Mouse (Mus musculus) forebrain, embryonic 16.5 days (tissue): ENCODE data around the gene Vmn1r59. TPM values are rescaled to one million over a fixed set of nuclear protein-coding genes. Genes with fewer than 3 reads are reported as not detected.
"Not testable (repeated sequence)": the region's sequence is repeated elsewhere in the genome, so short reads cannot be mapped to it uniquely, and the experiment has no call there.

Experiments
- ATAC-seq: fragments of 200-750 bp; cut with Nextera tagmentation; 2 replicates; pipeline ENCODE4 v1.8.0; 2017; ENCODE audit warnings: mild to moderate bottlenecking, moderate library complexity
- H3K27ac ChIP-seq: fragments of 300-500 bp; sonication (generic); 2 replicates; pipeline ENCODE4 v1.5.1; 2014; ENCODE audit warnings: low read length, control low read depth
- H3K27me3 ChIP-seq: fragments of 300-500 bp; sonication (generic); replicated peaks from 2 replicates; pipeline ENCODE4 v1.6.1; 2014; ENCODE audit warnings: low read length; ENCODE audit not compliant: control insufficient read depth, insufficient read depth
- H3K36me3 ChIP-seq: fragments of 300-500 bp; sonication (generic); 2 replicates; pipeline ENCODE4 v1.6.1; 2014; ENCODE audit not compliant: control insufficient read depth, insufficient read depth
- H3K4me1 ChIP-seq: fragments of 300-500 bp; sonication (generic); replicated peaks from 2 replicates; pipeline ENCODE4 v1.6.1; 2014; ENCODE audit warnings: low read length; ENCODE audit not compliant: control insufficient read depth, insufficient read depth
- H3K4me2 ChIP-seq: fragments of 300-500 bp; sonication (generic); 2 replicates; pipeline ENCODE4 v1.6.1; 2014; ENCODE audit warnings: mild to moderate bottlenecking, low read length, control low read depth
- H3K4me3 ChIP-seq: fragments of 300-500 bp; sonication (generic); replicated peaks from 2 replicates; pipeline ENCODE4 v1.5.1; 2014; ENCODE audit warnings: mild to moderate bottlenecking, low read length, control low read depth
- H3K9ac ChIP-seq: fragments of 300-500 bp; sonication (generic); replicated peaks from 2 replicates; pipeline ENCODE4 v1.6.1; 2014; ENCODE audit warnings: low read depth, low read length, control low read depth
- H3K9me3 ChIP-seq: fragments of 300-500 bp; sonication (generic); 2 replicates; pipeline ENCODE4 v1.6.1; 2016; ENCODE audit warnings: low read length; ENCODE audit not compliant: control insufficient read depth
- WGBS: fragments of 180-500 bp; shearing (Covaris S2); extraction: QIAGEN DNeasy Blood & Tissue Kit; methylation state at CpG from one replicate; pipeline ENCODE4 v1.1.7; 2014; 5-methylcytosine and 5-hydroxymethylcytosine counted together
- polyA plus RNA-seq: library from polyadenylated mRNA; unstranded; fragments of >200 nt; fragmentation: Nextera tagmentation; extraction: Ambion mirVana; gene quantifications from 2 replicates; pipeline ENCODE4 v1.2.1, GENCODE M21; 2015

Vmn1r59 gene
- polyA plus RNA-seq = not detected in 2 replicates

DNA sequence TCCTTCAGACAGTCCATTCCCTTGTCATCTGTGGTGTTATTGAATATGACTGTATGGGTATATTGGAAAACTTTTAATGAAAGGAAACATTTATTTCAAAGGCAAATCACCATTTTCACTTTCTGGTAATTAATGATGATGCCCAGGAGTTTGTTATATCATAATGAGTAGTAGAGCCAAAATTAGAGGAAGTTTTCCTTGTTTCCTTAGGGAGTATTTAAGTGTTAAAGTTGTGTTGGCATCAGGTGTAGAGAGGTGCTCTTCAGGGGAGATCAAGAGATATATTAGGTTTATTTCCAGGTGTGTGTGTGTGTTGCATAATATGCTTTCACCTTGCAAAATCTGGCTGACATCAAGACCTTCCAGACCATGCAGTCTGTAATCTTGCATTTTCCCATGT, at the start of gene Vmn1r59:
Gene Vmn1r59 (minus strand): TSS at position 101 of the 400 bp plus-strand sequence.
- Histone ChIP-seq H3K27me3 (no peaks in the 10 kb centered on the region), H3K4me3 (no peak within 1 kb of the TSS)
- no peak for ATAC-seq

DNA sequence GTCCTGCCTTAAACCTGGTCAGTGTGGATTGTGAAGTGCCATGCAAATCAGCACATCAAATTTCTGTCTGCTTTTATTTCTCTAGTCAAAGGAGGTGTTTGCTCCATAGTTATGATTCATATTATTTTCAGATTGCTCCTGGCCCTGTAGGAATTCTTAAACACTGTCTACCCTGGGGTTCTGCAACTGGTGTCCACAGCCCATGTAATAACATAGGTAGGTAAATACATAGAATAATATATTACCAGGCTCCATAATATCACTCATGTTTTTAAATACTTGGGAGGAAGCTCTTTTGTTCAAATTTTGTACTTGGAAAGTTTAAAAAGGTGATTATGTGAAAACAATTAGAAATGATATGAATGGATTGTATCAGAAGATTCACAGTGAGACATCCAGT, 37.3 kb upstream of the Vmn1r59 start, which contains the start of gene Vmn2r28:
Gene Vmn2r28 (minus strand): TSS at position 101 of the 400 bp plus-strand sequence.
- not testable (repeated sequence) for H3K36me3 ChIP-seq, H3K4me1 ChIP-seq, H3K9ac ChIP-seq, H3K27ac ChIP-seq, H3K9me3 ChIP-seq, H3K27me3 ChIP-seq, H3K4me2 ChIP-seq, H3K4me3 ChIP-seq, ATAC-seq

More for the DNA sequence above, at the start of gene Vmn1r59:
- no peak within 1 kb of the TSS for H3K4me2 ChIP-seq
- no peak within 1 kb of the TSS for H3K9ac ChIP-seq
- H3K27ac ChIP-seq = no peak within 1 kb of the TSS
- H3K9me3 ChIP-seq = peaks cover 15% of the 10 kb centered on the region
- no peaks in the 10 kb centered on the region for H3K4me1 ChIP-seq
- H3K36me3 ChIP-seq = no peaks in the 10 kb centered on the region

DNA sequence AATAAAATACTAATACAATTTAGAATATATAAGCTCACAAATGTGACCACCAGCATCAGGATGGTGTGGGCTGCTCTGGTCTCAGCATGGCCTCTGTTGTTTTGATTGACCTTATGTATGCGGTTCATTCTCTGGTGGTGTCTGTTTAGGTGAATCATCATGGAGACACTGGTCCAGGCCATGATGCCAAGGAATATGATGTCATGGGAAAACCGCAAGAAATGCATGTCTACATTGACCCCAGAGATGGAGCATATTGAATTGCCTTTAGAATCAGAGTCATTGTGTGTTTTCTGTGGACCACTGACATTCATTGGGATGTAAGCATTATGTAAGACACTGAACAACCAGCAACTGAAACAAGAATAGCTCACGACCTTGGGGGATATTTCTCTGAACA, 2.6 kb downstream of the Vmn1r59 start:
- 78% methylated on average over 3 of the region's 3 CpGs for WGBS
- H3K4me1 ChIP-seq, H3K27me3 ChIP-seq, H3K27ac ChIP-seq, ATAC-seq, H3K36me3 ChIP-seq, H3K4me3 ChIP-seq, H3K4me2 ChIP-seq, H3K9ac ChIP-seq: not testable (repeated sequence)
- H3K9me3 ChIP-seq = peaks cover 13% of the 10 kb centered on the region

DNA sequence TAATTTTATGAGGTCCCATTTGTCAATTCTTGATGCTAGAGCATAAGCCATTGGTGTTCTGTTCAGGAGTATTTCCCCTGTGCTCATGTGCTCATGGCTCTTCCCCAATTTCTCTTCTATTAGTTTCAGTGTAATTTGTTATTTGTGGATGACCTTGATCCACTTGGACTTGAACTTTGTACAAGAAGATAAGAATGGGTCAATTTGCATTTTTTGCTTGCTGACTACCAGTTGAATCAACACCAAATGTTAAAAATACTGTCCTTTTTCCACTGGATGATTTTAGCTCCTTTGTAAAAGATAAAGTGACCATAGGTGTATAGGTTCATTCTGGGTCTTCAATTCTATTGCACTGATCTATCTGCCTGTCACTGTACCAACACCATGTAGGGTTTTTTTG, 7.9 kb downstream of the Vmn1r59 start:
- Histone ChIP-seq H3K4me2 (no peak overlapping the region), H3K27ac (no peak overlapping the region), H3K36me3 (no peaks in the 10 kb centered on the region), H3K27me3 (no peaks in the 10 kb centered on the region), H3K4me3 (no peak overlapping the region), H3K9me3 (no peaks in the 10 kb centered on the region), H3K9ac (no peak overlapping the region), H3K4me1 (no peaks in the 10 kb centered on the region)
- no peak for ATAC-seq

DNA sequence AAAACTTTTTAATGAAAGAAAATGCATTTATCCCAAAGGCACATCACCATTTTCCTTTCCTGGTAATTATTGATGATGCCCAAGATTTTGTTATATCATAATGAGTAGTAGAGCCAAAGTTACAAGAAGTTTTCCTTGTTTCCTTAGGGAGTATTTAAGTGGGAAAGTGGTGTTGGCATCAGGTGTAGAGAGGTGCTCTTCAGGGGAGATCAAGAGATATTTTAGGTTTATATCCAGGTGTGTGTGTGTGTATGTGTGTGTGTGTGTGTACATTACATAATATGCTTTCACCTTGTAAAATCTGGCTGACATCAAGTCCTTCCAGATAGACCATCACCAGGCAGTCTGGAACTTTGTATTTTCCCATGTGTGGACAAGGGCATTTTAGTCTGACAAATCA, 43.3 kb downstream of the Vmn1r59 start, which contains the start of gene Vmn1r58:
Gene Vmn1r58 (minus strand): TSS at position 101 of the 400 bp plus-strand sequence.
- H3K27ac ChIP-seq, H3K4me1 ChIP-seq, H3K9ac ChIP-seq, H3K9me3 ChIP-seq, ATAC-seq, H3K4me2 ChIP-seq, H3K27me3 ChIP-seq, H3K36me3 ChIP-seq, H3K4me3 ChIP-seq: not testable (repeated sequence)

DNA sequence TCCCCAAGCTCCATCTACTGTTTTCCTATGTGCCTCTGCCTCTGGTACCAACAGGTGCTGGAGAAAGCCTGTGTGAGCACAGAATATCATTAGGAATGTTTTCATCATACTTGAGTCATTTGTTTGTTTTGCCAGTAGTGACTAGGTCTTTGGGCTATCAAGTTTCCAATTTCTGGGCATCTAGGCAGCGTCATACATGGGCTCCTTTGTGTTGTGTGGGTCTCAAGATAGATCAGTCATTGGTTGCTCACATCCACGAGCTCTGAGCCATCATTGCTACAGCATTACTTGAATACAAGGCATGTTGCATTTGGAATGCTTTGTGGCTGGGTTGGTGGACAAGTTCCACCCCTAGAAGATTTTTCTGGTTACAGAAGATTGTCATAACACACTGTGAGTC, 50.4 kb downstream of the Vmn1r59 start:
- ATAC-seq = no peak
- Histone ChIP-seq H3K36me3 (no peaks in the 10 kb centered on the region), H3K4me1 (no peaks in the 10 kb centered on the region), H3K4me3 (no peak overlapping the region), H3K27ac (no peak overlapping the region), H3K27me3 (no peaks in the 10 kb centered on the region), H3K9ac (no peak overlapping the region), H3K9me3 (no peaks in the 10 kb centered on the region; the same call in 1 of the 2 replicates), H3K4me2 (no peak overlapping the region)
- whole genome bisulfite sequencing = 34% methylated on average over 2 of the region's 2 CpGs

Other genes with a start within 250 kb of the Vmn1r59 start
- gene Vmn1r57, start 238.3 kb downstream of the Vmn1r59 start, polyA plus RNA-seq = not detected in 2 replicates
- gene Gm5065, start 106.2 kb downstream of the Vmn1r59 start, polyA plus RNA-seq = not detected in 2 replicates
- not detected in 2 replicates for gene Nlrp2, start 105.7 kb downstream of the Vmn1r59 start, polyA plus RNA-seq
- not detected in 2 replicates for gene Vmn1r58, start 43.4 kb downstream of the Vmn1r59 start, polyA plus RNA-seq
- gene Vmn2r28, start 37.2 kb upstream of the Vmn1r59 start, polyA plus RNA-seq = not detected in 2 replicates
- not detected in 2 replicates for gene Vmn1r60, start 90.5 kb upstream of the Vmn1r59 start, polyA plus RNA-seq
- not detected in 2 replicates for gene Vmn1r61, start 156.5 kb upstream of the Vmn1r59 start, polyA plus RNA-seq
- gene Vmn1r62, start 216.9 kb upstream of the Vmn1r59 start, polyA plus RNA-seq = not detected in 2 replicates